Mouse (Mus musculus) midbrain, postnatal 0 days (tissue): ENCODE results near the gene Nsmce3. TPM values are rescaled to one million over a fixed set of nuclear protein-coding genes. Genes with fewer than 3 reads are reported as not detected.

ENCODE experiments used
- ATAC-seq: fragments of 200-750 bp; cut with Nextera tagmentation; 2 replicates; pipeline ENCODE4 v1.8.0; 2017; ENCODE audit warnings: moderate number of reproducible peaks, mild to moderate bottlenecking, moderate TSS enrichment, moderate library complexity; ENCODE audit not compliant: low FRiP score
- DNase-seq: peaks from one replicate; pipeline ENCODE4 v3.0.0-alpha.2; 2015; ENCODE audit warnings: low spot score
- H3K27ac ChIP-seq: fragments of 300-500 bp; sonication (generic); 2 replicates; pipeline ENCODE4 v1.5.1; 2014; ENCODE audit warnings: low read depth, mild to moderate bottlenecking, low read length, mixed read lengths
- H3K27me3 ChIP-seq: fragments of 300-500 bp; sonication (generic); 2 replicates; pipeline ENCODE4 v1.6.1; 2014; ENCODE audit warnings: low read length, control low read depth, mixed read lengths; ENCODE audit not compliant: insufficient read depth
- H3K36me3 ChIP-seq: fragments of 300-500 bp; sonication (generic); 2 replicates; pipeline ENCODE4 v1.6.1; 2014; ENCODE audit warnings: low read length, control low read depth, mixed read lengths; ENCODE audit not compliant: insufficient read depth
- H3K4me1 ChIP-seq: fragments of 300-500 bp; sonication (generic); 2 replicates; pipeline ENCODE4 v1.6.1; 2014; ENCODE audit warnings: mild to moderate bottlenecking, control low read depth, antibody characterized with exemption, low read length, mixed read lengths; ENCODE audit not compliant: insufficient read depth
- H3K4me2 ChIP-seq: fragments of 300-500 bp; sonication (generic); 2 replicates; pipeline ENCODE4 v1.6.1; 2014; ENCODE audit warnings: low read depth, mild to moderate bottlenecking, low read length, mixed read lengths; ENCODE audit not compliant: poor library complexity, severe bottlenecking
- H3K4me3 ChIP-seq: fragments of 300-500 bp; sonication (generic); 2 replicates; pipeline ENCODE4 v1.5.1; 2014; ENCODE audit warnings: low read depth, mild to moderate bottlenecking, low read length, moderate library complexity
- H3K9ac ChIP-seq: fragments of 300-500 bp; sonication (generic); replicated peaks from 2 replicates; pipeline ENCODE4 v1.6.1; 2014; ENCODE audit warnings: mild to moderate bottlenecking, low read length, moderate library complexity, mixed read lengths; ENCODE audit not compliant: poor library complexity, severe bottlenecking
- H3K9me3 ChIP-seq: fragments of 300-500 bp; sonication (generic); 2 replicates; pipeline ENCODE4 v1.6.1; 2016; ENCODE audit warnings: low read length, control low read depth
- CTCF ChIP-seq: IDR thresholded peaks from 2 replicates; pipeline ENCODE4 v1.5.1; 2016; ENCODE audit warnings: antibody characterized with exemption, mild to moderate bottlenecking
- WGBS: fragments of 180-500 bp; shearing (Covaris S2); extraction: QIAGEN DNeasy Blood & Tissue Kit; methylation state at CpG from one replicate; pipeline ENCODE4 v1.1.7; 2014; 5-methylcytosine and 5-hydroxymethylcytosine counted together
- polyA plus RNA-seq: library from polyadenylated mRNA; unstranded; fragments of >200 nt; fragmentation: Nextera tagmentation; extraction: Ambion mirVana; gene quantifications from 2 replicates; pipeline ENCODE4 v1.2.1, GENCODE M21; 2015
- total RNA-seq: library from RNA; depleted of rRNA; stranded (reverse); fragments of >200 nt; gene quantifications from 2 replicates; pipeline ENCODE4 v1.2.3, GENCODE M21; 2014

Gene Nsmce3
- total and polyA plus RNA-seq, 2 experiments from 2014 or later: 9.9 to 14.4 TPM

DNA sequence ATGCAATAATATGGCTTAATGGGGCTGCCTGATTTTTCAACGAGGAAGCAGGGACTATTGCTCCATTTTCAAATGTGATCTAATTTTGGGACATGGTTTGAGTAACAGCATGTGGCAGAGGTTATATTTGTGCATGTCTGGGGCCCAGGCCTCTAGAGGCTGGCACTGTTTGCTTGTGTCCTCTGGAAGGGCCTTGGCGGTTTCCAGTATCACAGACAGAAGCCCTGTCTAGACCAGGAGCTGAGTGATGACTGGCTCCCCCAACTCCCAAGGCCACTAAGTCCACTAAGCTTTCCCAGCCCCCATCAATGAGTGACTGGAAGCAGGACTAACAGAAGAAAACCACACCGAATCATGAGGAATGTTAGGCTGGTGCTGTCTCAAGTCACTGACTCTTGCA is 18.3 kb upstream of the Nsmce3 start:
- no peak for ATAC-seq

DNA sequence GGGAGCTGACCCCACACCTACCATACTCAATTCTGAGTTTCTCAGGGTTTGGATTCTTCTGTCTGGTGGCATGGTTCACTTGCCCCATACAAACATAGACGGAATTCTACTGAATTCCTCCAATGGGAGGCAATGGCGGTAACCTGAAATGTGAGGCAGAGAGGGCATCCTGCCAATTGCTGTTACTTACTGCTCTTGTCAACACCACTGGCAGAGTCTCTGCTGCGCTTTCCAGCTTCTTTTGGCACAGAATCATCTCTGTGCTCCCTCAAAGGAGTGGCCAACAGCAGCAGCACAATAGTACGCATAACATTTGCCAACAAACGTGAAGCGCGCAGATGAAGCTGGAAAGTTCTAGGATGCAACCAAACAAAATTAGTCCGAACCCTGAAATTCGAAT is 17.1 kb upstream of the Nsmce3 start:
- DNase-seq (peak; percentile 85), ATAC-seq (no peak)
- no peak for TF ChIP-seq CTCF
- no peaks in the 10 kb centered on the region for H3K9me3 ChIP-seq
- 70% methylated on average over 9 of the region's 9 CpGs for WGBS
- H3K9ac ChIP-seq: no peak overlapping the region
- H3K27me3 ChIP-seq: no peaks in the 10 kb centered on the region
- no peaks in the 10 kb centered on the region for H3K4me1 ChIP-seq
- no peak overlapping the region for H3K27ac ChIP-seq
- no peak overlapping the region for H3K4me2 ChIP-seq
- H3K4me3 ChIP-seq: no peak overlapping the region
- no peaks in the 10 kb centered on the region for H3K36me3 ChIP-seq

More for the DNA sequence above, 18.3 kb upstream of the Nsmce3 start:
- TF ChIP-seq CTCF: no peak
- H3K9me3 ChIP-seq: no peaks in the 10 kb centered on the region
- H3K27me3 ChIP-seq: no peaks in the 10 kb centered on the region
- no peak overlapping the region for H3K9ac ChIP-seq
- H3K27ac ChIP-seq: no peak overlapping the region
- H3K4me1 ChIP-seq: no peaks in the 10 kb centered on the region
- no peaks in the 10 kb centered on the region for H3K36me3 ChIP-seq
- WGBS: 79% methylated on average over 3 of the region's 3 CpGs
- DNase-seq: no peak
- no peak overlapping the region for H3K4me2 ChIP-seq
- no peak overlapping the region for H3K4me3 ChIP-seq

DNA sequence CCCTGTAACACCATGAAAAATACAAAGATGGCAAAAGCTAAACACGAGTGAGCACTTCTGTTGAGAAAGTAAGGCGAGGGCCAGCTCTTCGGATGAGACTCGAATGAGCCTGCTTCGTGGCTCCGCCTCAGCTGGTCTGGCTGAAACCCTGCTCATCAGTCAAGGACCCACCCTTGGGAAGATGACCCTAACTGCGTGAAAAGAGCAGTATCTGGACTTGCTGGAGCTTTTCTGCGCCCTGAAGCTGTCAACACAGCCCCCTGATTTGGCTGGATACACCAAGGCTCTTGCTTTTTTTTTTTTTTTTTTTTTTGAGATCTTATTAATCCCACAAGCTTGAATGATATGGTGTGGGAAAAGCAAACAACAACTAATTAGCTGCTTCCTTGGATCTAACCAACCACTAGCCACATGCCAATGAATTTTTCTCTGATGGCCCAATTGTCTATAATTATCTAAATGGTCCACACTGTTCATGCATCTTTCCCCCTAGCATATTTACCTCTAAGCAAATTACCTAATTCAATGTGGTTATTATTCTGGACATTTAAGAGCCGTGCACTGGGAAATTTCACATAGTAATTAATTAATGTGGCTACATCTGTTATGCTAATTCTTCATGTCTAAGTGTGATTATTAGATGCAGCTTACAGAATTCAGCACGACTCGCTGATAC is 11.5 kb upstream of the Nsmce3 start:
- no peaks in the 10 kb centered on the region for H3K4me1 ChIP-seq
- 58% methylated on average over 11 of the region's 11 CpGs for WGBS
- TF ChIP-seq CTCF: no peak
- ATAC-seq (no peak), DNase-seq (no peak)
- H3K27me3 ChIP-seq: no peaks in the 10 kb centered on the region
- H3K9me3 ChIP-seq: no peaks in the 10 kb centered on the region
- no peak overlapping the region for H3K4me3 ChIP-seq
- no peak overlapping the region for H3K9ac ChIP-seq
- no peaks in the 10 kb centered on the region for H3K36me3 ChIP-seq
- no peak overlapping the region for H3K27ac ChIP-seq
- H3K4me2 ChIP-seq: no peak overlapping the region

DNA sequence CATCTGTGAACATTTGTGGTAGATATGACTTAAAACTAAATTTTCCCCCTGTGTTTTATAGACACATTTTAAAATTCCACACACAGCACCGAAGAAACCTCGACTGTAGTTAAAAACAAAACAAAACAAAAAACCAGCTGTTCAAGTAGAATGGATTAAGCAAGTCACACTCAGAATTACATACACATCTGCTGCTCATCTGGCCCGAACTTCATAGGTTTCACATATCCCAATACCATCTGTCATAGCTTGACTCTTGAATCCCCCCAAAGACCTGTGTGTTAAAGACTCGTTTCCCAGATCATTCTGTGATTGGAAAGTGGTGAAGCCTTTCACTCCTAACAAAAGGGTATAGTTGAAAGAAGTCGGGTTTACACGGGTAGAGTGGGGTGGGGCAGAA is 9.4 kb upstream of the Nsmce3 start:
- no peak for TF ChIP-seq CTCF
- ATAC-seq (no peak), DNase-seq (no peak)
- no peaks in the 10 kb centered on the region for H3K27me3 ChIP-seq
- WGBS: 79% methylated on average over 6 of the region's 6 CpGs
- no peak overlapping the region for H3K27ac ChIP-seq
- no peaks in the 10 kb centered on the region for H3K4me1 ChIP-seq
- no peak overlapping the region for H3K9ac ChIP-seq
- no peak overlapping the region for H3K4me2 ChIP-seq
- no peak overlapping the region for H3K4me3 ChIP-seq
- no peaks in the 10 kb centered on the region for H3K9me3 ChIP-seq
- no peaks in the 10 kb centered on the region for H3K36me3 ChIP-seq

DNA sequence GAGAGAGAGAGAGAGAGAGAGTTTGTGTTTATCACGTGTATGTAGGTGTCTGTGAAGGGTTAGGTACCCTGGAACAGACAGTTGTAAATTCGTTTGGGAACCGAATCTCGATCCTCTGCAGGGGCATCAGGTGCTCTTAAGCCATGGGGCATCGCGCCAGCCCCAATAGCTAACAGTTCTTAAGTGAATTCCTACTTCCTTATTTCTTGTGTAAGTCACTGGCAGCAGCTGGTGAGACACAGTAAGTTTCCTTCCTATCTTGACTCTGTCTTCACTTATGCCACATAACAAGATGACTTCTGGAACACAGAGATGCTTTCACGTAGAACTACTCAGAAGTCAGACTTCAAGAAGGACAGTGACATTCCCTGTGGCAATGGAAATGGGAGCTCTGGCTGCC is 8.6 kb upstream of the Nsmce3 start:
- H3K36me3 ChIP-seq: no peaks in the 10 kb centered on the region
- H3K27ac ChIP-seq: no peak overlapping the region
- no peak overlapping the region for H3K9ac ChIP-seq
- WGBS: 80% methylated on average over 7 of the region's 7 CpGs
- no peak overlapping the region for H3K4me3 ChIP-seq
- no peak for DNase-seq
- no peaks in the 10 kb centered on the region for H3K27me3 ChIP-seq
- no peaks in the 10 kb centered on the region for H3K9me3 ChIP-seq
- TF ChIP-seq CTCF: no peak
- no peak for ATAC-seq
- no peaks in the 10 kb centered on the region for H3K4me1 ChIP-seq
- no peak overlapping the region for H3K4me2 ChIP-seq

DNA sequence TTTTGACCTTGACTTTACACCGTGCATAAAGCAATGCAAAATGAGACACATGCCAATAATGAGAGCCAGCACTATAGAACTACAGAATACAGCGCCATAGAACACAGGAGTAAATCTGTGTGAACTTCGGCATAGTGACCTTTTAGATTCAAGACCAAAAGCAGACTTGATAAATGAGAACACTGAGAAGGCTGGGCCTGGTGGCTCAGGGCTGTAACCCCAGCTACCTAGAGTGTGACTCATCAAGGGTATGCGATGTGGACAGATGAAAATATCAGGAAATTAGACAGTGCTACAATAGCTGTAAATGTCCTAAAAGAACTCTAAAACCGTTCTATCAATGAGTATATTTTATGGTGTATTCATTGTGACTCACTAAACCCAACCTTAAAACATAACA is 7.6 kb upstream of the Nsmce3 start:
- no peak for ATAC-seq
- TF ChIP-seq CTCF: no peak
- WGBS: 91% methylated on average over 5 of the region's 5 CpGs

More for the DNA sequence above, 7.6 kb upstream of the Nsmce3 start:
- no peak overlapping the region for H3K4me2 ChIP-seq
- no peaks in the 10 kb centered on the region for H3K4me1 ChIP-seq
- H3K27me3 ChIP-seq: no peaks in the 10 kb centered on the region
- no peak overlapping the region for H3K27ac ChIP-seq
- no peak for DNase-seq
- no peak overlapping the region for H3K9ac ChIP-seq
- no peak overlapping the region for H3K4me3 ChIP-seq
- H3K9me3 ChIP-seq: no peaks in the 10 kb centered on the region
- no peaks in the 10 kb centered on the region for H3K36me3 ChIP-seq
